Mouse (Mus musculus) forebrain, embryonic 14.5 days (tissue): Measurements from ENCODE around the gene Cd9. TPM values are rescaled to one million over a fixed set of nuclear protein-coding genes. Genes with fewer than 3 reads are reported as not detected.
"Not testable (repeated sequence)": the region's sequence is repeated elsewhere in the genome, so short reads cannot be mapped to it uniquely, and the experiment has no call there.

Experiments used
- ATAC-seq: fragments of 200-750 bp; cut with Nextera tagmentation; 2 replicates; pipeline ENCODE4 v1.8.0; 2017; ENCODE audit warnings: mild to moderate bottlenecking, moderate library complexity
- DNase-seq: peaks from one replicate; pipeline ENCODE4 v3.0.0-alpha.2; 2015; ENCODE audit warnings: low spot score
- H3K27ac ChIP-seq: fragments of 300-500 bp; sonication (generic); 2 replicates; pipeline ENCODE4 v1.5.1; 2014; ENCODE audit warnings: low read depth, mild to moderate bottlenecking, control low read depth, low read length, moderate library complexity
- H3K27me3 ChIP-seq: fragments of 300-500 bp; sonication (generic); replicated peaks from 2 replicates; pipeline ENCODE4 v1.6.1; 2014; ENCODE audit warnings: low read length, control low read depth, mixed read lengths; ENCODE audit not compliant: control insufficient read depth, insufficient read depth
- H3K36me3 ChIP-seq: fragments of 300-500 bp; sonication (generic); 2 replicates; pipeline ENCODE4 v1.6.1; 2014; ENCODE audit warnings: low read length, control low read depth; ENCODE audit not compliant: control insufficient read depth, insufficient read depth
- H3K4me1 ChIP-seq: fragments of 300-500 bp; sonication (generic); 2 replicates; pipeline ENCODE4 v1.6.1; 2014; ENCODE audit warnings: antibody characterized with exemption, low read length, control low read depth; ENCODE audit not compliant: control insufficient read depth, insufficient read depth
- H3K4me2 ChIP-seq: fragments of 300-500 bp; sonication (generic); 2 replicates; pipeline ENCODE4 v1.6.1; 2014; ENCODE audit warnings: mild to moderate bottlenecking, control low read depth, low read length
- H3K4me3 ChIP-seq: fragments of 300-500 bp; sonication (generic); 2 replicates; pipeline ENCODE4 v1.5.1; 2014; ENCODE audit warnings: low read depth, low read length, control low read depth
- H3K9ac ChIP-seq: fragments of 300-500 bp; sonication (generic); 2 replicates; pipeline ENCODE4 v1.6.1; 2014; ENCODE audit warnings: mild to moderate bottlenecking, low read length, control low read depth, moderate library complexity
- H3K9me3 ChIP-seq: fragments of 300-500 bp; sonication (generic); replicated peaks from 2 replicates; pipeline ENCODE4 v1.6.1; 2016; ENCODE audit warnings: low read length, control low read depth, mixed read lengths; ENCODE audit not compliant: control insufficient read depth
- WGBS: fragments of 180-500 bp; shearing (Covaris S2); extraction: QIAGEN DNeasy Blood & Tissue Kit; methylation state at CpG from one replicate; pipeline ENCODE4 v1.1.7; 2014; 5-methylcytosine and 5-hydroxymethylcytosine counted together
- polyA plus RNA-seq: library from polyadenylated mRNA; unstranded; fragments of >200 nt; fragmentation: Nextera tagmentation; extraction: Ambion mirVana; gene quantifications from 2 replicates; pipeline ENCODE4 v1.2.1, GENCODE M21; 2014

Gene Cd9
- polyA plus RNA-seq, 1 experiment from 2014 or later: 77.8 TPM

DNA sequence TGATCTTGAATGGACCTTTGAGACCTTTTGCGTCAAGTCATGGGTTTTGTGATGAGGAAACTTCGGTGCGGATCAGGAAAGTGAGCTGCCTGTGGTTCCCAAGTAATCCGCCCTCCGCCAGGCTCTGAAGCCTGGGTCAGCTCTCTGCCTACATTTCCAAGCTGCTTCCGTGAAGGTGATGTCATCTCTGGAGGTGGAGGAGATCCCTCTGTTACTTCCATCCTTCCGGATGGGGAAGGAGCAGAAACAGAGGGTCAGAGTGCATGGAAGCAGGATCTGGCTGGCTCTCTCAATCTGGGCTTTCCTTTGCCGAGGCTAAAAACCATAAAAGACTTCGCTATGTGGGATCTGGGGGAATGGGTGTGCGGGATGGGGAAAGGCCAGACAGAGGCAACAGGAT, 3.2 kb downstream of the Cd9 start:
- Histone ChIP-seq H3K9ac (no peak overlapping the region), H3K4me3 (no peak overlapping the region), H3K27me3 (peaks cover 5% of the 10 kb centered on the region; the same call in 1 of the 2 replicates), H3K27ac (no peak overlapping the region), H3K9me3 (no peaks in the 10 kb centered on the region), H3K36me3 (no peaks in the 10 kb centered on the region), H3K4me1 (peaks cover 5% of the 10 kb centered on the region), H3K4me2 (no peak overlapping the region)
- no peak for DNase-seq
- WGBS: 89% methylated on average over 10 of the region's 10 CpGs
- no peak for ATAC-seq

DNA sequence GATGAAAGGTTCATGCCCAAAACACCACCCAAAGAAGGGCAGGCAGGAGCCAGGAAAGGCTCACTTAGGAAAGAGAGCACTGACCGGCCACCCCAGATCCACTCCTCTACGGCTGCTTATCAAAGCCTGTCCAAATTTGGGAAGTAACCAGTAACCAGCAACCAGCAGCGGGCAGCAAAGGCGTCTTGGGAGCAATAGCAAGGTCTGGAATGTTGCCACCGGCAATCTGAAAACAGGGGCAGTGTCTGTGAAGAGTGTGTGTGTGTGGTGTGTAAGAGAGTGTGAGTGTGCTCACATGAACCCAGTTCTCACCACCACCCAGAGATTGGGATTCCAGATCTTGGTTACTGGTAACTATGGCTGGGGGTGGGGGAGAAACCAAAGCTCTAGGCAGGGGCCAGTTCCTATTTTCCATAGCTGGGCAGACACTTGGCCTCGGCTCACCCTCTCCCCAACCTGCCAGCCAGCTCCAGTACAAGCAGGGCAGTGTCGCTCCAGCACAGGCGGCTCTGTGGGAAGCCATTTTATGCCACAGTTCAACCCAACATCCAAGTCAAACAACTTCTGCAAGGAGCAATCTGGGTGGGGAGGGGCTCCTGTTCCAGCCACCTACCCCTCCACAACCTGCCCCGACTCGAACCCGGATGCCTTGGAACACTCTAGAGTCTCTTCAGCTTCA, 4.6 kb downstream of the Cd9 start:
- Histone ChIP-seq H3K9ac (no peak overlapping the region), H3K27ac (no peak overlapping the region), H3K4me3 (no peak overlapping the region), H3K4me1 (peaks cover 5% of the 10 kb centered on the region), H3K9me3 (no peaks in the 10 kb centered on the region), H3K4me2 (no peak overlapping the region), H3K27me3 (peaks cover 5% of the 10 kb centered on the region; the same call in 1 of the 2 replicates), H3K36me3 (no peaks in the 10 kb centered on the region)
- 86% methylated on average over 11 of the region's 11 CpGs for WGBS
- ATAC-seq: no peak
- DNase-seq: no peak

DNA sequence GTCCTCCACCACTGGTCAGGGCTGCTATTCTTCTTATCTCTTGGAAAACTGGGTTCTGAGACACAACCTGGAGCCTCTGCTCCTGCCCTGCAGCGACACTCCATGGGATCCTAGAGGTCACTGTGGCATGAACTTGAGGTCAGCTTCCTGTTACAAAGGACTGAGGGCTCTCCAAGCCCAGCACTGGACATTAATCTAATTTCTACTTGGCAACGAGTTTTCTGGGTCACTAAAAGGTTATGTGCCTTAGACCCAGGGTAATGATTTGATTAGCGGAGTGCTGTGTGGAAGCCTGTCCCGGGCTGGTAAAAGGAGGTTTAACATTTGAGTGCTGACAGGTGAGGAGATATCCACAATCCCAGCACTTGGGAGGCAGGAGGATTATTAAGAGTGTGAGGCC, 9.0 kb downstream of the Cd9 start:
- no peak for DNase-seq
- no peak overlapping the region for H3K4me3 ChIP-seq
- no peak overlapping the region for H3K4me2 ChIP-seq
- no peak overlapping the region for H3K9ac ChIP-seq
- H3K9me3 ChIP-seq: no peaks in the 10 kb centered on the region
- no peak overlapping the region for H3K27ac ChIP-seq
- no peaks in the 10 kb centered on the region for H3K36me3 ChIP-seq
- no peak for ATAC-seq
- WGBS: 69% methylated on average over 4 of the region's 4 CpGs
- H3K4me1 ChIP-seq: peaks cover 6% of the 10 kb centered on the region
- no peaks in the 10 kb centered on the region for H3K27me3 ChIP-seq

DNA sequence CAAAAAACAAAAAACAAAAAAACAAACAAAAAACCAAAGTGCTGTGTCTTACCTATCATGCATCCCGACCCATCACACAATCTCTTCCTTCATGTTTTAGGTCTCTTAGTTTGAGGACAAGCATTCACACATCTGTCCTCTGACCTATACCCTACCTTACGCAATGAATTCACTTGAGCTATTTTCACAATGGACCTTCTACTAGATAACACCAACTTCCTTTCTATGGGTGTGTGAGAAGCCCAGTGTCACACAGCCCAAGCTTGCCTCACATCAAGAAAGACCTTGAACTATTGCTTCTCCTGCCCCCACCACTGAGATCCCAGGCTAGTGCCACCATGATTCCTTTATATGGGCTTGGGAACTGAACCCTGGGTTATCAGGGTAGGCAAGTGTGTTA, 9.9 kb downstream of the Cd9 start:
- peaks cover 11% of the 10 kb centered on the region for H3K4me1 ChIP-seq
- ATAC-seq (no peak), DNase-seq (no peak)
- no peak overlapping the region for H3K9ac ChIP-seq
- H3K4me3 ChIP-seq: no peak overlapping the region
- H3K27ac ChIP-seq: no peak overlapping the region
- no peaks in the 10 kb centered on the region for H3K27me3 ChIP-seq
- no peaks in the 10 kb centered on the region for H3K9me3 ChIP-seq
- no peak overlapping the region for H3K4me2 ChIP-seq
- 94% methylated on average over 2 of the region's 2 CpGs for WGBS
- no peaks in the 10 kb centered on the region for H3K36me3 ChIP-seq

DNA sequence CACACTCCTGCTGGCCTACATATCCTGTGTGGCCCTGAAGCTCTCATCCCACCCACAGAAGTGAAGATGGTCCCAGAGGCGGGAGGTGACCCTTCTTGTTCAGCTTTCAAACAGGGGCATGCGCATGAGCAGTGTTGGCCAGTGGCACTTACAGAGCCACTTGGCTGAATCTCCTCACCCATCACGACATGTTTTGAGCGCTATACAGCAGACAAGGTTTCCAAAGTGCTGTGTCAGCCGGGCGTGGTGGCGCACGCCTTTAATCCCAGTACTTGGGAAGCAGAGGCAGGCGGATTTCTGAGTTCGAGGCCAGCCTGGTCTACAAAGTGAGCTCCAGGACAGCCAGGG, 10.3 kb downstream of the Cd9 start:
- H3K4me1 ChIP-seq: peaks cover 11% of the 10 kb centered on the region
- not testable (repeated sequence) for H3K27ac ChIP-seq, H3K9me3 ChIP-seq, ATAC-seq, DNase-seq, H3K36me3 ChIP-seq, H3K4me3 ChIP-seq, H3K9ac ChIP-seq, H3K27me3 ChIP-seq, H3K4me2 ChIP-seq
- 93% methylated on average over 10 of the region's 10 CpGs for WGBS

DNA sequence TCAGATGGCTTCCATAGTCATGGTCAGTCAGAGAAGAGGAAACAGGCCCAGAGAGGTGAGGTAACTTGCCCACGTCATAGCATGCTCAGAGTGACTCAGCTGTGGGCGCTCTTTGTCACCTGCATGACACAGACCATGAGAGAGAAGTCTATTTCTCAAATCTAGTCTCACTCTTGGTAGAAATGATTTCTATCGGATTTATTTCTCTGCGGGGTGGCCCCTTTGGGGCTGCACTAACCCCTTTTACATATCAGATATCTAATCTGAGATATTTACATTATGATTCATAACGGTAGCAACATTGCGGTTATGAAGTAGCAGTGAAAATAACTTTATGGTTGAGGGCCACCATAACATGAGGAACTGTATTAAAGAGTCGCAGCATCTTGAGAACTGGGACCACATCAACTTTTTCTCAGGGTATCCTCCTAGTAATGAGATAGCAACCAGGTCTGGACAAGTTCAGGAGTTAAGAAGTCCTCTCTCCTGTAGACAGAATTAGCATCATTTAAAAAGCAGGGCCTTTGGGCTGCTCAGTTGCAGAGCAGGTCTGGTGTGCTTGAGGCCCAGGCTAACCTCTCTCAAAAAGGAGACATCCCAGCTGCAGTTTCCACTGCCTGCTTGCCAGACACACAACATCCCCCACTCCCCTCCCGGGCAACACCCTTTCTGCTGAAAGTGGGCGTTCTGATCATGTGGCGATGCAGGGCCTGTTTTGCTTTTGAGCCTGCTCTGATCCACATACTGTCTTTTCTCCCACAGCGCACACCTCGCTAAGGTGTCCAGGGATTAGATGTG, 10.9 kb downstream of the Cd9 start:
- Histone ChIP-seq H3K27me3 (no peaks in the 10 kb centered on the region), H3K36me3 (no peaks in the 10 kb centered on the region), H3K4me1 (peaks cover 11% of the 10 kb centered on the region), H3K9me3 (no peaks in the 10 kb centered on the region), H3K9ac (no peak overlapping the region), H3K4me2 (no peak overlapping the region), H3K27ac (no peak overlapping the region), H3K4me3 (no peak overlapping the region)
- ATAC-seq: no peak
- DNase-seq: no peak
- 91% methylated on average over 12 of the region's 12 CpGs for WGBS

- Histone ChIP-seq H3K36me3 (no peaks in the 10 kb centered on the region), H3K4me2 (no peak overlapping the region), H3K27ac (no peak overlapping the region), H3K9ac (no peak overlapping the region), H3K9me3 (no peaks in the 10 kb centered on the region), H3K4me3 (no peak overlapping the region), H3K4me1 (peaks cover 11% of the 10 kb centered on the region), H3K27me3 (no peaks in the 10 kb centered on the region)
- 59% methylated on average over 5 of the region's 5 CpGs for WGBS
- DNase-seq (no peak), ATAC-seq (no peak)
These were observed 12.2 kb downstream of the Cd9 start for GRCm38 (mm10) chr6:125482427-125482831.

DNA sequence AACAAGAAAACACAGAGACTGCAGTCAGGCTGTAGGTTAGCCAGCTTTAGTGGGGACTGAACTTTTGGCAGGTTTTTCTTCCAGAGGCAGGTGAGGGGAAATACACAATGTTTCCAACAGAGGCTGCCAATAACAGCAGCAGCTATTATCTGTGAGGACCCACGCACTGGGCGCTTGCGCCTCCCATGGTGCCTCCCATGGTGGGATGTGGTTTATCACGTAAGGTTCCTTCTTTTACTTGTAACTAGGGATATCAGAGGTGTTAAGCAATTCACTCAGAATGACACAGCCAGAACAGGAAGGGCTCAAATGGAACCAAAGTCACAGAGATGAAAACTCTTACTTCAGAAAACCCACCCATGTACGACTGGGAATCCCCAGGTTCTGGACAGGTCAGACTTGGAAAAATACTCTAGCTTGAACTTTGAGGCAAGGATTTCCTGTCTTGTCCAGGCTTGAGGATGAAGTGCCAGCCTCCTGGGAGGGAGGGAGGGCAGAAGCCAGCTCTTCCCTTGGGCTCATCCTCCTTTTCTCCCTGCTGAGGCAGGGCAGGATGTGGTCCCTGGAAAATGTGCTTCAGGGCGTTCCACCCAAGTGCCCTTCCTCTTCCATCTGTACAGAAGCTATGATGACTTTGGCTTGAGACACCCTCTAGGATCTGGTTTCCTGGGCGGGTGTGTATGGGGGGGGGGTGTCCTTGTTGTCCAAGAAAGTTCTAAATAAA, 12.8 kb downstream of the Cd9 start:
- Histone ChIP-seq H3K4me1 (peaks cover 11% of the 10 kb centered on the region), H3K27ac (no peak overlapping the region), H3K4me3 (no peak overlapping the region), H3K27me3 (no peaks in the 10 kb centered on the region), H3K9ac (no peak overlapping the region), H3K9me3 (no peaks in the 10 kb centered on the region), H3K4me2 (no peak overlapping the region), H3K36me3 (no peaks in the 10 kb centered on the region)
- DNase-seq (no peak), ATAC-seq (no peak)
- WGBS: 57% methylated on average over 7 of the region's 7 CpGs
